Mouse (Mus musculus): ENCODE data around the gene Fbxw8.

Fbxw8 gene

DNA sequence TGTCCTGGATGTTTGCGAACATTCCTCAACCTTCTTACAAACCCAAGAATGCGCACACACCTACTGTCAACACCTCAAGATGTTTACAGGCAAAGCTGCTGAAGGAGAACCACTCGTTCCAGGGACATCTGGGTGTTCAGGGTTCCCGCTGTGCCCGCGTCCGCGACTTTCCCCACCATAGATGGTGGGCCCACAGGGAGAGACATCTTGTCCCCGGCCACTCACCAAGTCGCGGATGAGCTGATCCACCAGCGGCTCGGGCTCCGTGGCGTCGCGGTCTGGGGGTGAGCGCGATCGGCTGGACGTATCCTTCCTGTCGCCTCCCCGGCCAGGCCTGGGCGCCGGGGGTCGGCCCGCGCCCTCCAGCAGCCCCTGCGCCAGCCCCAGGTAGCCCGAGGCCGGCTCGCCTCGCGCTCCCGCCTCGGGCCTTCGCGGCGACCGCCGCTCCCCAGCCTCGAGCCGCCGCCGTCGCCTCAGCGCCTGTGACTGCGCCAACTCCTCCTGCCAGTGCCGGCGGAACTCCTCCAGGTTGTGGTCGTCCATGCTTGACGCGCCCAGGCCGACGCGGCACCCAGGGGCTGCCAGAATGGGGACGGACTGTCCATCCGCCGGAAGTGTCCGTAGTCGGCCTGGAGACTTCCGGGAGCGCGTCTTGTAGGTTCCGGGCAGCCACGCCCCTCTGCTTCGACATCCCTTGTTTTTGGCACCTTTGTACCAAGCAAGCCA, at the start of gene Fbxw8:
Fbxw8 (minus strand) TSS at position 626 of the 726 bp plus-strand sequence.
- in situ Hi-C loops (cut with MboI; ENCODE audit: unreplicated experiment in 2 of 2) = no loop called here

DNA sequence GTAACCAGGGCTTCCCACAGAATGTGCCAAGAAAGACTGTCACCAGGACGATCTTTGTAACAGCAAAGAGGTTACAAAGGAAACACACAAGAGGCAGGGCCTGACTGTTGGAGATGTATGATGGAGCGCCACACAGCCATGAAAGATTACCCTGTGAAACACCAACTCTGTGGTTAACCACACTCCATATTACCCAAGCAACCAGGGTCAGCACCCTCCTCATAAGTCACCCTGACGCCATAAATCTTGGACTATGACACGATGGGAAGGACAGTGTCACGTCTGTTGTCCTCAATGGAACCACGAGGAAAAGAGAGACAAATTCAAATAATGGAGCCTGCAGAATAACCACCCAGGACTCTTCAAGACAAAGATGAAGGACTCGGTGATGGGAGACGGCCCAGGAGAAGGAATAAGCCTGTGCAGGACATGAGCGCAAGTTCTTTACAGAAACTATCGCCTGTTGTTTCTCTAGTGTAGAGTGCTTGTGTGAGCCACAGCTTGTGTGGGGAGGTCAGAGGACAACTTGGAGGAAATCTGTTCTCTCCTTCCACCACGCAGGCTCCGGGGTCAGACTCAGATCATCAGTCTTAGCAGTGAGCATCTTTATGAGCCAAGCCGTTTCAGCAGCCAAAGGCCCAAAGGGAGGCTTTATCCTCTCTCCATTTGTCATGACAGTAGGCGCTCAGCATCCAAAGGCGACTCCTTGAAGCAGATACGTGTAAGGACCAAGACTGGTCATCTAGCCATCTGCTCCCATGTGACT, 49.6 kb upstream of the Fbxw8 start:
- in situ Hi-C loops (cut with MboI; ENCODE audit: unreplicated experiment in 2 of 2) = loop anchor here in 1 of 2 experiments (25.0 kb wide), 1 partner anchor 693 kb away; no protein-coding TSS in a partner anchor

DNA sequence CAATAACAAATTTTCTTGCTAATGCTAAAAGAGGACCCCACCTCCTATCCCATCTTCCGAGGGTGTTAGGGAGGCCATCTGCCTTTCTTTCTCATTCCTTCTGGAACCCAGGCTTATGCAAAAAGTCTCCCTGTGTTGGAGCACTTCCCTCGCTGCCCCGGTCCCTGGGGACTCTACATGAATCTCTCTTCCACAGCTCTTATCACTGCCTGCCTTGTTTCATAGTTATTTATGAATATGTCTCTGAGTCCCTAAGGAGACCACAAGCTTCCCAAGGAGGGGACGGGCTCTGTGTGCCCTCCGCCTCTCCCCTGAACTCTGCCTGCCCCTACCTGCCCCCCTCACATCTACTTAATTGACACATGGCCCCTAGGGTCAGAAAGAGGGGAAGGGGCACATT, 44.4 kb upstream of the Fbxw8 start:
- in situ Hi-C loops (cut with MboI; ENCODE audit: unreplicated experiment in 2 of 2) = loop anchor here in 1 of 2 experiments (25.0 kb wide), 2 partner anchors 687 to 1488 kb away; no protein-coding TSS in a partner anchor

DNA sequence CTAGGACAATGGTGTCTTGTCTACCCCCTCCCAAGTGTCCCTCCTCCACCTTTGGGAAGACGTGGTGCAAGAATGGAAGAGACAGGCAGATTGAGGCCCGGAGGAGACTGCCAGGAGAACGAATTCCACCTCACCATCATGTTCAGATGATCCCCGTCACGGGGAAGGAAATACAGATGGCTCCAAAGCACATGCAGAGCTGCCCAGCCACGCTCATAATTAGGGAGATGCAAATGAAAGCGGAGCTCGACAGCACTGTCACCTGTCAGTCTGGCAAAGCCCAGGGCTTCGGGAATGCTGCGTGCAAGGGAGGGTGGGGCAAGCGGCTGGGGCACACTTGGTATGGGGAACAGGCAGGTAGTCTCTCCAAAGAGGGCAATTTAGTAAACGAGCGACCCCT, 42.2 kb upstream of the Fbxw8 start:
- in situ Hi-C loops (cut with MboI; ENCODE audit: unreplicated experiment in 2 of 2) = loop anchor here in 1 of 2 experiments (25.0 kb wide), 1 partner anchor 1490 kb away; no protein-coding TSS in a partner anchor

DNA sequence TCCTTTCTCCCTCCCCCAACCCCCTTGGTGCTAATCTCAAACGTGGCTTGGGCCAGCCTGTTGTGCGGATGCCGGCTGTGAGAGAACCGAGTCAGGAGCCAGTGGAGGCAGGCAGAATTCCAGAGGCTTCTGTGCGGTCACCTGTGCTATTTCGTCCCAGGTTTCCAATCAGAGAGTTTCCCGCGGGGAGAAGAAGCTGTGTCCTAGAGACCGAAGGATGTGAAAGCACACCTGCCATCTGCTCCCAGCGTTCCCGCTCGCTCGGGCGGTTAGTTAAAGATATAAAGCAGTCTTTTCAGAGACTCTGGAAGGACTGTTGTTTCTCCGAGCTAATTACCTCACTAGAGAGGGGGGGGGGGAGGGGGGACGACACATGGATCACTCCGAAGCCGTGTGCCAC, 37.0 kb upstream of the Fbxw8 start:
- in situ Hi-C loops (cut with MboI; ENCODE audit: unreplicated experiment in 2 of 2) = loop anchor here in 1 of 2 experiments (25.0 kb wide), 1 partner anchor 1495 kb away; no protein-coding TSS in a partner anchor

DNA sequence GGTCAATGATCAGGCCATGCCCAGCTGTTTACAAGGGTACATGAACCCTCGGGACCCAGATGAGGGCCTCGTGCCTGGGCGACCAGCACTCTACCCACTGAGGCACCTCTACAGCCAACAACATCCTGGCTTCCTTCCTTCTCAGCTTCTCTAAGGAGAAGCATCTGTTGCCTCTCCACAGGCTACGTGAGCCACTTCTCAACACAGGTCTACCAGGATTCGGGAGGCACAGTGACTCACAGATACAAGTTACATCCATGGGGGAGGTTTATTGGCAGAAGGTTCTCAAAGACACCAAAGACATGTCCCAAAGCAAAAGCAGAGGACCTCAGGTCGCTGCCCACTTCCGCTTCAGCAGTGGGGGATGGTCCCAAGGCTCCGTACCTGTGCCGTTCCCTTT, 35.2 kb upstream of the Fbxw8 start:
- in situ Hi-C loops (cut with MboI; ENCODE audit: unreplicated experiment in 2 of 2) = loop anchor here in 1 of 2 experiments (25.0 kb wide), 1 partner anchor 1497 kb away; no protein-coding TSS in a partner anchor

DNA sequence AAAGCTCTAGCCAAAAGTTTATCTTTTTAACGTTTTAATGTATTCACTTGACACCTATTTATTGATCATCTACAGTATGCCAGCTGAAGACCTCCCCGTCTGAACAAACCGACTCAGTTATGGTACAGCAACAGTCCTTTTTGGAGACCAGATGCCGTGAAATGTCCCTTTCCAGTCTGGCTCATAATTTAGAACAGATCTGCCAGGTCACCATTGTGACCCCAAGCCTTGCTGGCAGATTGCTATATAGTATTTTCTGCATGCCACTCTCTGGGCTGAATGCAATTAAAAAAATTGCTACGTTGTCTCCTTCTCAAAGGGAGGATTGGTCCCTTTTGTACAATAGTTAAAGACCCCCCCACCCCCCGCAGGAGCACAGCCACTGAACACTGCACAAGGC, 33.1 kb upstream of the Fbxw8 start:
- in situ Hi-C loops (cut with MboI; ENCODE audit: unreplicated experiment in 2 of 2) = loop anchor here in 1 of 2 experiments (25.0 kb wide), 1 partner anchor 1499 kb away; no protein-coding TSS in a partner anchor

DNA sequence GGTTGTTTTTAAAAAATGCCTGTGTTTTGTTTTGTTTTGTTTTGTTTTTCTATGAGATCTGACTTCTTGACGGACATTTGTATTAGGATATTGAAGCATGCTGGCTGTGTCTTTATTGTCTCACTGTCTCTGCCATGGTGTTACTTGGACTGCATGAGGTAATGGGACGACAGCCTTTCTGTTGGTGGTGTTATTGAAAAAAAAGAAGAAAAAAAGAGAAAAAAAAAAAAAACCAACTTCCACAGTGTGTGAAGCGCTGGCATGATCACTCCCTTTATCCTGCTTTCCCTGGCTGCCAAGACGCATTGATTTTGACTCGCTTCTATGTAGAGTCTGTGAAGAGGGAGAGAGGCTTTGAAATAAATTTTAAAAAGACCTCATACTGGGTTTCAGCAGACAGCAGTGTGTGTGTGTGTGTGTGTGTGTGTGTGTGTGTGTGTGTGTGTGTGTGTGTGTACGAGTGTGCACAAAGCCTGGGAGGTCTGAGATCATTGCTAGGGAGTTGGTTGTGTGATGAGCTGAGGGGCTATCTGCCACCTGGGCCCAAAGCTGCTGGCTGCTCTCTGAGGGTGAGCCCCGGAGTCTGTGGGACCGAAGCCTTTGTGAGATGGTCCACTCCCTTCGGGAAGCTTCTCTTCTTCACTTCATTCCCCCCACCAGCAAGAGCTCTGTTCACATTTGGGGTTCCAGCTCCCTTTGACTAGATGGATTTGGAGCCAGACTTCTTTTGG, 31.8 kb upstream of the Fbxw8 start:
- in situ Hi-C loops (cut with MboI; ENCODE audit: unreplicated experiment in 2 of 2) = loop anchor here in 1 of 2 experiments (25.0 kb wide), 1 partner anchor 1500 kb away; no protein-coding TSS in a partner anchor

DNA sequence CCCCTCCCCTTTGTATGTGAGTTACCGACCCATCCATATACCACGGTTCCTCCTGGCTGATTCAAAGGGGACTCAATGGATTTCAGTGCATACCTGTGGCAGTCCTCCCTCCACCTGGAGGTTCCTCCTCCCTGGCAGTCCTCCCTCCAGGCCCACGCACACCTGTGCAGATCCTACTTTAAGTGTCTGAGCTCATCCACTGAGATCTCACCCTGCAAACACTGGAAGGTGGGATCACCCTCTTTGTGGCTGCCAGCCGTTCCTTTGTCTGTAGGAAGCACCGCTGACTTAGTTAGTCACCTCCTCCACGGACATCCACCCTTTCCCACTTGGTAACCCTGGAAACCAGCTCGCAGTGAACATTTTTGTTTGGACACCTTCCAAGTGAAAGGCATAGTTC, 22.4 kb upstream of the Fbxw8 start:
- in situ Hi-C loops (cut with MboI; ENCODE audit: unreplicated experiment in 2 of 2) = loop anchor here in 1 of 2 experiments (25.0 kb wide), 1 partner anchor 1510 kb away; no protein-coding TSS in a partner anchor

DNA sequence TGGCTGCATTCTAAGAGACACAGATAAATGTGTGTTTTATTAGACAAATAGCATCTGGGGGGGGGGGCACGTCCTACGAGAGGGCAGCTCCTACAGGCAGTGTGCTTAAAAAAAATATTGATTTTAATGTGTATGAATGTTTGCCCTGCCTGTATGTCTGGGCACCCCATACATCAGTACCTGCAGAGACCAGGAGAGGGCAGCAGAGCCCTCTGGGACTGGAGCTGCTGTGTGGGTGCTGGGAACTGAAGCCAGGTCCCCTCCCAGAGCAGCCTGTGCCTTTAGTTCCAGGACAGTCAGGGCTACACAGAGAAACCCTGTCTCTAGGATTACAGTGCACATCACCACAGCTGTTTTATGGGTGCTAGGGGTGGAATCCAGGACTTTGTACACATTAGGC, 19.9 kb upstream of the Fbxw8 start:
- in situ Hi-C loops (cut with MboI; ENCODE audit: unreplicated experiment in 2 of 2) = loop anchor here in 1 of 2 experiments (25.0 kb wide), 1 partner anchor 1512 kb away; no protein-coding TSS in a partner anchor

DNA sequence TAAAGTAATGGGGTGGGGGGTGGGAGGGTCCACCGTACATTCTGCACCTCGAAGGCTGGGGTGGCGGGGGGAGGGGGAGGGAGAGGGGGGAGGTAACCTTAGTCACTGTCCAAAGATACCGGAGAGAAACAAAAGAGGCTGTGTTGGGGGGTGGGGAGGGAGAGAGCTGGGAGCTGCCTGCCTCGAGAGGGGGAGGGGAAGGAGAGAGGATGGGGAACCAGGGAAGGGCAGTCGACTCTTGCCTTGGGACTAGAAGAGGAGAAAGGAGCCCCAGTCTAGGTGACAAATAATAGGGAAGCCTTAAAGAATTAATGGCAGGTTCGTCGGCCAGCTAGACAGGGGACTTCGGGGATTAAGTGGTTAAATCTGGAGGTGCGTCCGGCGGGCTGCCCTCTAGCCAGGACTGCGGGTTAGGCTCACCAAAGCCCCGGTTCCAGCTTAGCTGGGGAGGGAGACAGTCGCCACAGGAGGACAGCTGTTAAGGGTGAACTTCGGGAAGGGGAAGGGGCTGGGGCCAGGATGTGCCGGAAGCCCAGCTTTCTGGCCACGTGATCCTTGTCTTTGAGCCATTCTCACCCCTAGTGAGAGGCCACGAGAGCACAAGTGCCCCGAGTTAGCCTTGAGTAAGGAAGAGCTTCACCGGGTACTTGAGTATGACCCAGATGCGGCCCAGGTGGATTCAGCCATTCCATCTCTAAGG, 19.2 kb upstream of the Fbxw8 start:
- in situ Hi-C loops (cut with MboI; ENCODE audit: unreplicated experiment in 2 of 2) = loop anchor here in 1 of 2 experiments (25.0 kb wide), 1 partner anchor 1513 kb away; no protein-coding TSS in a partner anchor

DNA sequence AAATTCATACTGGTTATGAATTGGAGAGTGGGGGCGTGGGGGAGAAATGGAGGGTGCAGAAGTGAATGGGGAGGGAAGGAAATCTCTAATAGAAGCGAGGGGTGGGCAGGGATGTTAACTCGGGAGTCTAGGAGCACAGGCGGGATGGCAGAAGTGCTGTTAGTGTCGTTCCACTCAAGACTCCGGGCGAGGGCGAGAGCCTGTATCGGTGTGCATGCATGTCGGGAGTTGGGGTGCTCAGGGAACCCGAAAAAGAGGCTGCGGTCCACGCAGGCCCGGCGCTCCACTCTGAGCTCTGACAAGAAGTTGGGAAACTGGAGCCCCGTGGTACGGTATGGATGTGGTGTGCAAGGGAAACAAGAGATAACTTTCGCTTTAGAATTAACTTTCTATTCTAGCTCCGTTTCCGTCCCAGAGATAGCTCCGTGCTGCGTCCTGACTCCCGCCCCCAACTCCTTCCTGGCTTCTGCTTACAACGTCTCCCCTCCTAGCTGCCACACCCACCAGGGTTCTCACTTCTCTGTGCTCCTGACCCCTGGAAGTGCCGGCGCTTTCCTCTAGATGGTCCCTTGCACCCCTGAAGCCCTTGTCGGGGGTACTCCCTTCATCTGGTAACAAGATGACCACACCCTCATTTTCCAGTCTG, 16.9 kb upstream of the Fbxw8 start:
- in situ Hi-C loops (cut with MboI; ENCODE audit: unreplicated experiment in 2 of 2) = no loop called here

DNA sequence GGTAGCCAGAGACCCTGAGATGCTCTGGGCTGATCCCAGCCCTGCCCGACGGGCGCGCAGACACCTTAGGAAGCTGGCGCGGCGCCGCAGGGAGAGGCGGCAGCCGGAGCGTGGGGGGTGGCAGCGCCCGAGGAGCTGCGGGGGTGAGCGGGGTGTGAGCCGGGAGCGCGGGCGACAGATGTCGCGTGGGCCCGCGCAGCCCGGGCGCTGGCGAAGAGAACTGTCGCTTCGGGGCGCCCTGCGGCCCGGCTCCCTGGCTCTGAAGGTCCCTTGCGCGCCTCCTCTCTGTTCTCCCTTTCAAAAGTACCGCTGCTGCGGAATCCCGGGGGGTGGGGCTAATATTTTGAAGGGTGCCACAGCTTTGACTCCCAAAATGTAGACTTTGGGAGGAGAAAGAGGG, 16.4 kb upstream of the Fbxw8 start:
- in situ Hi-C loops (cut with MboI; ENCODE audit: unreplicated experiment in 2 of 2) = no loop called here

DNA sequence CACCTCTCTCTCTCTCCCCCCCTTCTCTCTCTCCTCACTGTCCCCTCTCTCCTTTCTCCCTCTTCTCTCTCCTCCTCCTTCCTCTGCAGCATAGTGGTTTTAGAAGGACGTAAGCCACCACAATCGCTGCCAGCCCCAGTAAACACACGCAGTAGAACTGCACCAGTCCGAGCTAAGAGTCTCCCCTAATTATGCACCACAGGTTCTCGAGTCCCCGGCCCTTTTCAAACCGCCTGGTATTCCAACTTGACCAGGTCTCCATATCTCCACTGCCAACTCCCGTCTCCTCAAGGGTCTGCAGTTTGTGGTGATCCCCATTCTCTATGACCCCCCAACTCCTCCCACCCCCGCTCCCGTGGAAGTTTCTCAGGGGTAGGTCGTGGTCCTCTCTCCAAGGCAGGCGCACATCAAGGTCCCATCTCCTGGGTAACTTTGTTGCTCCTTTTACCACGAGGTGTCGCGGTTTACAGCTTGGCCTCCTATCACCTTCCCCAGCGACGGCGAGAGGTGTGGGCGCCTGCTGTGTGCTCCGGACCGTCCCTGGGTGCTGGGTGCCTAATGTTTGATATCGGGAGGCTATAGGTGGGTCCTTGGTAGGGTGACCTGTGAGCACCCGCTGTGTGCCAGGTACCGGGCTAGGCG, 15.7 kb upstream of the Fbxw8 start:
- in situ Hi-C loops (cut with MboI; ENCODE audit: unreplicated experiment in 2 of 2) = no loop called here

DNA sequence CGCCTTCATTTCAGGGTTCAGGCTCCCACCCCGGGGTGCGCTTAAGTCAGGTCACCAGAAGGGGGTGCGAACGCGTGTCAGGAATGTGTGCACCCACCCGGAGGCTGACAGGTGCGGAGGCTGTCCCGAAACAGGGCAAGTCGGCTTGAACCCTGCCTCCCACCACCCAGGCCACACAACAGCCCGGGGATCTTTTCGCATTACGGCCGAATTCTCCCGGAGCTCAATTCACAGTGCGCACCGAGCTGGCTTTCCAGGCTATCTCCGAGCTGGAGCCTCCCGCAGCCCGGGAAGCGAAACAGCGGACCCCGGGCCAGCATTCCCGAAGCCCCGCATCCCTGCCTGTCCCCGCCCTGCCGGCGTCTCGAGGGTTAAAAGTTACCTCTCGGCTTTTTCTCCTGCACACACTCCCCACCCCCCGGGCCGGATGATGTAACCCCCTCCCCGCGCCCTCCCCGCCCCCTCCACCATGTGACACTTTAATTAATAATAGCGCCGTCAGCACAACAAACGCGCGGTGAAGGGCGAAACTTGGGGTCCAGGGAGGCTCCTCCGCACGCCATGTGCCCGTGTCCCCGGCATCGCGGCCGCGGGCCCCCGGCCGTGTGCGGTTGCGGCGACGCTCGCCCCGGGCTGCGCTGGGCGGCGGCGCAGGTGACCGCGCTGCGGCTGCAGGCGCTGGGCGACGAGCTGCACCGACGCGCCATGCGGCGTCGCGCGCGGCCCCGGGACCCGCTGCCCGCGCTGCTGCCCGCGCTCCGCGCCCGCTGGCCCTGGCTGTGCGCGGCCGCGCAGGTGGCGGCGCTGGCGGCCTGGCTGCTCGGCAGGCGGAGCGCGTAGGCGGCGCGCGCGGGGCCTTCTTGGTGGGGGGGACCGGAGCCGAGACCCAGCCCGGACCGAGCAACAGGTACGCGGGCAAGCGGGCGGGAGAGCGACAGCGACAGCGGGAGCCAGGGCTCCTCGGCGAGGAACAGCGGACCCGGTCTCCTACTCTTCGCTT, 14.3 kb upstream of the Fbxw8 start:
- in situ Hi-C loops (cut with MboI; ENCODE audit: unreplicated experiment in 2 of 2) = no loop called here

DNA sequence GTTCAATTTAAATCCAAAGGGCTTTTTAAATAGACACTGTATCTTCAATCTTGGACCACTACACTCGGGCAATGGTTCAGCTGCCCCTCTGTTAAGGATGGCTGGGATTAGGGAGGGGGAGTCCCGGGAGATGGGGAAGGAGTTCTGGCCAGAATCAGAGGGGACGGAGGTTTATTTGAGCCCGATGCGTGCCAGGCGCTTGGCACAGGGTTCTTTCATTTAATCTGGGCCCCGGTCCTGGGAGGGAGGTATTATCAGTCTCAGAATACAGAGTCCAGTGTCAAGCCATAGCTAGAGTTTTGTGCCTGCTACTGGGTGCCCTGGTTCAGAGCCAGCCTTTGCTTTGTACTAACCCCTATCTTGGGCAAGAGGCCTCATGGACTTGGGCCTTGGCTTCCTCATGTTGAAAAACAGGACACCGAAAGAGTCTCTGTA, 12.3 kb upstream of the Fbxw8 start:
- in situ Hi-C loops (cut with MboI; ENCODE audit: unreplicated experiment in 2 of 2) = no loop called here

DNA sequence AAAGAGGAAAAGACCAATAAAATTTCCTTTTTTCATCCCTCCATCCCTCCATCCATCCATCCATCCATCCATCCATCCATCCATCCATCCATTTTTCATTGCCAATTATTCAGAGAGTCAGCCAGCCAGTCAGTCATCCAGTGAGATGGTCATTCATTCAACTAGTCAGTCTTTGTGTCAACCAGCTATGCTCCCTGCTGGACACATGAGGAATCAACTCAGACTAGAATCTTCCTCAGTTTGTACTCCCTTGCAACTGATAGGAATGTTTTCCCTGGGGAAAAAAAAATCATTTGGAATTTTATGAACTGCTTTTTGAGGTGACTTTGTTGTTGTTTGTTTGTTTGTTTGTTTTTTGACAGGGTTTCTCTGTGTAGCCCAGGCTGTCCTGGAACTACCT, 10.2 kb upstream of the Fbxw8 start:
- in situ Hi-C loops (cut with MboI; ENCODE audit: unreplicated experiment in 2 of 2) = no loop called here

DNA sequence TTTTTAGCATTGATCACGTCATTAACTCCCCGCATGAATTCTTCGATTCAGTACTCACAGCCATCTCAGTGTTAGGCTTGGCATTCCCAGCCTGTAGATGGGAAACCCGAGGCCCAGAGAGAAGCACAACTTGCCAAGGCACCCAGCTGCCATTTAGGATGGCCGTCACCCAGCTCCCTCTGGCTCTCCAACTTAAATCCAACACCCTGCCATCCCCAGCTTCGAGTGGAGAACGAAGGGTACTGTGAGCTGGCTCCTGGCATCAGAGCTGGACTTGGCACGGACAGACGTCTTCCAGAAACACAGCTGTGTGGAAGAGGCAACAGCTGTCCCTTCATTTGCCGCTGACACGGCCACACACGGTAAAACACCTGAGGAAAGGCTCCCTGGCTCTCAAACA, 9.3 kb upstream of the Fbxw8 start, which contains the start of gene Hrk:
Hrk (plus strand) TSS at position 68 of the 400 bp plus-strand sequence.
- in situ Hi-C loops (cut with MboI; ENCODE audit: unreplicated experiment in 2 of 2) = no loop called here
